Mouse (Mus musculus) heart, adult 2 months (tissue): Measurements from ENCODE around the gene Mob3b.

Experiments
- CTCF ChIP-seq: fragments of 200-600 bp; IDR thresholded peaks from 2 replicates; pipeline ENCODE4 v1.8.1; 2022; ENCODE audit warnings: antibody characterized with exemption, mild to moderate bottlenecking, moderate library complexity
- POLR2A ChIP-seq: fragments of 200-500 bp; IDR thresholded peaks from 2 replicates; pipeline ENCODE4 v1.6.1; 2011; ENCODE audit warnings: mild to moderate bottlenecking, low read depth, low read length, control low read depth; ENCODE audit not compliant: insufficient read depth

DNA sequence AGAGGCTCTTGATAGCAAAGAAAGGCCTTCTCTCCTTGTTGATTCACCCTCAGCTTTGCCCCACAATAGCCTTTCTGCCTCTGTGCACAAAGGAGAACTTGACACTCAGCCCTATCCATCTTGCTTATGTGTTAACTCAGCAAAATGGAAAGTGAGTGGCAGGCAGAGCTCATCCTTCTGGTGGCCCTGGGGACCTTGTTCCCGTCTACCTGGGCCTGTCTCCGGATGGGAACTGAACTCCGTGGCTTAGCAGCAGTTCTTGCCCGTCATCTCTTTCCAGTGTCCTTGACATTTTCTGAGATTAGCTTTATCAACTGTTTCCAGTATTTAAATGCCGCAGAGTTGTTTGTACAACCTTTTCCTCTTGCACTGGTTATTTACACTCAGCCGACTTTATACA is 173.8 kb downstream of the Mob3b start:
- no peak for TF ChIP-seq CTCF
- TF ChIP-seq POLR2A, result no peak
